Mouse (Mus musculus) stomach, postnatal 0 days (tissue): ENCODE measurements around the gene Cox7a1.

Experiments
- CTCF ChIP-seq: IDR thresholded peaks from 2 replicates; pipeline ENCODE4 v1.5.1; 2016; ENCODE audit warnings: antibody characterized with exemption, low read depth, mild to moderate bottlenecking, moderate library complexity
- EP300 ChIP-seq: optimal IDR thresholded peaks from 2 replicates; pipeline ENCODE3; 2016; ENCODE audit warnings: antibody characterized with exemption

DNA sequence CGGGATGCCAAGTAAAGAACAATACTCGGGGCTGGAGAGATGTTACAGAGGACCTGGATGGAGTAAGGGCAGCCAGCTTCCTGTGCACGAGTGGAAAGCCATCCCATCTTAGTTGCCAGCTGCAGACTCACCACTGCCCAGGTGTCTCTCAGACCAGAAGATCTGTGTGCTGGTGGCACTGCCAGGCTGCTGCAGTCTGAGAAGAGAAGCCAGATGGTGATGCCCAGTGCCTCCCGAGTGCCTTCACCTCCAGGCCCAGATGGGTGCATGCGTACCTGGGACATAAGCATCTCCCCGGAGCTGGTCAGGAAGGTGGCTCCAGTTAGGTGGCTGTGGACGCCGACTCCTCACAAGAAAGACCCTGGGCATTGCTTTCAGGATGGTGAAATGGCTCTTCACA is 51.1 kb downstream of the Cox7a1 start:
- no peak for TF ChIP-seq EP300
- no peak for TF ChIP-seq CTCF
